Mouse (Mus musculus): ENCODE results near the gene Rfc3. TPM values are rescaled to one million over a fixed set of nuclear protein-coding genes. Genes with fewer than 3 reads are reported as not detected.
A peak's percentile ranks its signal among the peaks of the same experiment; 100 is the strongest.
"Not testable (repeated sequence)": the region's sequence is repeated elsewhere in the genome, so short reads cannot be mapped to it uniquely, and the experiment has no call there.

The Rfc3 gene
- polyA plus RNA-seq (2012; rRNA removed), result 23.7 and 28.4 TPM in 2 replicates

DNA sequence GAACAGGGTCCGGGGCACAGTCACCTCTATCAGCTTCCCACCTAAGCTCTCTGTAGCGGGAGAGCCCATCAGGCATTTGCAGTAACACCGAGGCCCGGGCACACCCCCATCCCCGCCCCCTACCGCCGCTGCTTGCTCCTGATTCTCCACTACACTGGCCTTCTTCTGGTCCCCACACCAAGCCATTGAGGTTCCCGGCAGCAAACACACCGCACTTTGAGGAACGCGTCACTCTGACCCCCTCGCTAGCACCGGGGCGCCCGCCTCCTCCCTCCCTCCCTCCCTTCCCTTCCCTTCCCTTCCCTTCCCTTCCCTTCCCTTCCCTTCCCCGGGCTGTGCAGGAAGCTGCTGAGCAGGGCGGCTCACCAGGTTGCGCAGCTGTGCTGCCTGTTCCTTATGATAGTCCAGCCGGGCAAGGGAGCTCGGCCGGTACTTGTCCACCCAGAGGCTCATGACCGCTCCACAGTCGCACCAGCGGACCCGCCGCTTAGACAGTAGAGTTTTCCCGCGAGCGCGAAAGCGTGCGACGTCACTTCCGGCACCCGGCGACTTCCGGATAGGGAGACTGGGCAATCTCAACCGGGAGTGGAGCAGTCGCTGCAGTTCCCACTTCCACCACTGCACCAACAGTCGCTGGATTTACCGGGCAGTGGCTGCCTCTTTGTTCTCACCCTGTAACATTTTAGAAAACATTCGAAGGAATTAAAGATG is at the start of gene Rfc3:
Rfc3 (minus strand) TSS at position 543 of the 711 bp plus-strand sequence.
- peak; percentile 94 for DNase-seq
- no peaks in the 10 kb centered on the region for H3K27me3 ChIP-seq (ENCODE audit: control insufficient read depth, insufficient read depth, low read length)
- peak within 1 kb of the TSS; percentile 99 for H3K4me3 ChIP-seq (ENCODE audit: control insufficient read depth, insufficient read depth, low read length)
- 0 out of 2 replicates have a peak, but pooled peaks cover 2% of the 10 kb centered on the region for H3K4me1 ChIP-seq (replicated peaks; ENCODE audit: control insufficient read depth, insufficient read depth, low read length)
- peaks cover 17% of the 10 kb centered on the region for H3K36me3 ChIP-seq (ENCODE audit: control insufficient read depth, insufficient read depth, low read length)
- H3K27ac ChIP-seq (ENCODE audit: control insufficient read depth, insufficient read depth, low read length), result no peak within 1 kb of the TSS
- TF ChIP-seq POLR2A (IDR thresholded peaks at IDR 0.05; ENCODE audit: control insufficient read depth, extremely low read depth, insufficient read depth, low read length, poor library complexity) (0 out of 2 replicates have a peak, but pooled peaks have one; percentile 52), CTCF (IDR thresholded peaks at IDR 0.05; ENCODE audit: borderline replicate concordance, control insufficient read depth, extremely low read depth, insufficient read depth, low read length, poor library complexity) (peak; percentile 73)
- WGBS, result under 1% methylated on average over 42 of the region's 42 CpGs

DNA sequence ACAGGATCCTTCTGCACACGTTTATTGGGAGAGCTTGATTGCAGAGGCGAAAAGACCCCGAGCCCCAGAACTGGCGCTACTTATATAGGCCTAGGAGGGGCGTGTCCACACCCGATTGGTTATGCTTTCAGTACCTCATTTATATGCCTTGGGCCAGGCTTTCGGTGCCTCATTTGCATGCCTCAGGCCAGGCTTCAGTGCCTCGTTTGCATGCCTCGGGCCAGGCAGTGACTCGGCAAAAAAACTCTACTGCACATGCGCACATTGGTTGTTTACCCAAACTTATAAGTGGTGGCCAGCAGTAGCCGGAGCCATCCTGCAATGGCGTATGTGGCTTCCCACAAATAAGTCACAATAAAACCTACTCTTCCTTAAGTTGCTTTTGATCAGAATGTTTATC is 42.6 kb upstream of the Rfc3 start:
- H3K4me3 ChIP-seq (ENCODE audit: control insufficient read depth, insufficient read depth, low read length); H3K27me3 ChIP-seq (ENCODE audit: control insufficient read depth, insufficient read depth, low read length); DNase-seq; H3K36me3 ChIP-seq (ENCODE audit: control insufficient read depth, insufficient read depth, low read length); H3K4me1 ChIP-seq (replicated peaks; ENCODE audit: control insufficient read depth, insufficient read depth, low read length); H3K27ac ChIP-seq (ENCODE audit: control insufficient read depth, insufficient read depth, low read length): not testable (repeated sequence)
- 96% methylated on average over 13 of the region's 13 CpGs for WGBS

DNA sequence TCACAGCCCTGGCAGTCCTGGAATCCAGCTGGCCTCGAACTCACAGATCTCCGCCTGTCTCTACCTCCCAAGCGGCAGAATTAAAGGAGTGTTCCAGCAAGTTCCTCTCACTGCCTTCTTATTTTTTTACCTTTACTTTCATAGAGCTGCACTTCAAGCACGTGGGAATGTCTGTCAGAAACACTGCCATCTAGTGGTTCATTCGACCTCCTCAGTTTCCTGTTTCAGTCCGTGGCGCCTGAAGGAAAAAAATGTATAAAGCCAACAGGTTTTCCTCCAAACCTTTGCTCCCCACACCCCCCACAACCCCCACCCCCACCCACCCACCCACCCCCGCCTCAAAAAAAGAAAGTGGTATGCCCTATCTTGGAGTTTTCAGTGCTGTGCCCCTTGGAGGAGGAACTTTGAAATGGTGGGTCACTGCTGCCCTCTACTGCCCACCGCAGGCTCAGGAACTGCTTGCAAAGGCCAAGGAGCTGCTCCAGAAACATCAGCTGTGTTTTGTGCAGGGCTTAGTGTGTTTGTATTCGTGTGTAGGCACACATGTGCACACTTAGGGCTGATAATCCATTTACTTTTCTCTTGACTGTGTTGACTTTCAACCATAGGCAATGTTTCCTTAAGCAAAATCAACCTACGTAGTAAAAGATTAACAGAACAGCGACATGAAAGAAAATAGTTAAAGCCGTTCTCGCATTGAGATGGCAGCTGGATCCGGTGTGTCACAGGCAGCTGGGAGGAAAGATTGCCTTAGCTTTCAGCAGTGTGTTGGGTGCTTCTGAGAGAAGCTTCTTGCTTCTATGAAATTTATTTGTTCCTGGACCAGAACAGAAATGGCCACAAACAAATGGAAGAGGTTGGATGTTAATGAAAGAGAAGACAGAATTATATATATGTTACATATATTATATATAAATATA is 35.8 kb upstream of the Rfc3 start:
- no peaks in the 10 kb centered on the region for H3K4me1 ChIP-seq (replicated peaks; ENCODE audit: control insufficient read depth, insufficient read depth, low read length)
- H3K27ac ChIP-seq (ENCODE audit: control insufficient read depth, insufficient read depth, low read length), result no peak overlapping the region
- no peaks in the 10 kb centered on the region for H3K36me3 ChIP-seq (ENCODE audit: control insufficient read depth, insufficient read depth, low read length)
- peak; percentile 77 for DNase-seq
- no peaks in the 10 kb centered on the region for H3K27me3 ChIP-seq (ENCODE audit: control insufficient read depth, insufficient read depth, low read length)
- no peak overlapping the region for H3K4me3 ChIP-seq (ENCODE audit: control insufficient read depth, insufficient read depth, low read length)
- WGBS, result 24% methylated on average over 15 of the region's 15 CpGs
- peak; percentile 52; the same call in 1 of the 2 replicates for TF ChIP-seq CTCF (IDR thresholded peaks at IDR 0.05; ENCODE audit: borderline replicate concordance, control insufficient read depth, extremely low read depth, insufficient read depth, low read length, poor library complexity)
- no peak for TF ChIP-seq POLR2A (IDR thresholded peaks at IDR 0.05; ENCODE audit: control insufficient read depth, extremely low read depth, insufficient read depth, low read length, poor library complexity)

DNA sequence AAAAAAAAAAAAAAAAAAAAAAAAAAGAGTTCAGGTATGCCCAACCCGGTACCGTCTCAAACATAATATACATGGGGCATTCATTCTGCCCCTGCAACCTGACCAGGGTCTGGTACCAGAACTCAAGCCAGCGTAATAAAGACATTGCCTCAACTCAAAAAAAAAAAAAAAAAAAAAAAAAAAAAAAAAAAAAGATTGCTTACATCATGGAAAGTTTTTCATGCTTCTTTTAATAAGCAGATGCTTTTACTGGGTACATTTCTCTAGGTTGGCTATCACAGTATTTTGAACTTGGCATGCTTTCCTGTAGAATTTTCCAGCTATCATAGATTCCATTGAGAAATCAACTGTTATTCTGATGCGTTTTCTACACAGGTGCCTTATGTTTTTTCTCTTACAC is 11.2 kb upstream of the Rfc3 start:
- no peaks in the 10 kb centered on the region for H3K27me3 ChIP-seq (ENCODE audit: control insufficient read depth, insufficient read depth, low read length)
- DNase-seq, result no peak

DNA sequence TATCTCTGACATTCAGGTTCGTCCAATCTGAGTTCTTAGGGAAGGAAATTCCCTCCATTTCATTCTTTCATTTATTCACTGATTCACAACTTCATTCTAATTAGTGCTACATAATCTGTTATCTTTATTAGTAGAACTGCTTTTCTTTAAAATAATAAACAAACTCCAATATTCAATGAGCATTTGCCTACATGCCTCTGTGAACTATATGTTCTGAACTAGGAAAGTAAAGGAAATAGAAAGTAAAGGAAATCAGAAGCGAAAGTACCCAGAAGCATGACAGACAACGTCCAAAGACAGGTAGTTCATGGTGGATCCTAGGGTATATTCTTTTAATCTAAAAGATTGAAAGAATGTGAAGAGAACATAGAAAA is 356 bp upstream of the Rfc3 start:
- Histone ChIP-seq H3K36me3 (ENCODE audit: control insufficient read depth, insufficient read depth, low read length) (peaks cover 12% of the 10 kb centered on the region), H3K27me3 (ENCODE audit: control insufficient read depth, insufficient read depth, low read length) (no peaks in the 10 kb centered on the region), H3K4me3 (ENCODE audit: control insufficient read depth, insufficient read depth, low read length) (no peak overlapping the region), H3K27ac (ENCODE audit: control insufficient read depth, insufficient read depth, low read length) (no peak overlapping the region), H3K4me1 (replicated peaks; ENCODE audit: control insufficient read depth, insufficient read depth, low read length) (0 out of 2 replicates have a peak, but pooled peaks cover 2% of the 10 kb centered on the region)
- 59% methylated on average over 3 of the region's 3 CpGs for WGBS
- no peak for TF ChIP-seq POLR2A (IDR thresholded peaks at IDR 0.05; ENCODE audit: control insufficient read depth, extremely low read depth, insufficient read depth, low read length, poor library complexity)
- TF ChIP-seq CTCF (IDR thresholded peaks at IDR 0.05; ENCODE audit: borderline replicate concordance, control insufficient read depth, extremely low read depth, insufficient read depth, low read length, poor library complexity), result no peak
- no peak for DNase-seq

More for the DNA sequence above, 11.2 kb upstream of the Rfc3 start:
- no peaks in the 10 kb centered on the region for H3K4me1 ChIP-seq (replicated peaks; ENCODE audit: control insufficient read depth, insufficient read depth, low read length)
- WGBS, result 97% methylated on average over 4 of the region's 4 CpGs
- TF ChIP-seq POLR2A (IDR thresholded peaks at IDR 0.05; ENCODE audit: control insufficient read depth, extremely low read depth, insufficient read depth, low read length, poor library complexity), result no peak
- TF ChIP-seq CTCF (IDR thresholded peaks at IDR 0.05; ENCODE audit: borderline replicate concordance, control insufficient read depth, extremely low read depth, insufficient read depth, low read length, poor library complexity), result no peak
- H3K27ac ChIP-seq (ENCODE audit: control insufficient read depth, insufficient read depth, low read length), result no peak overlapping the region
- no peaks in the 10 kb centered on the region for H3K36me3 ChIP-seq (ENCODE audit: control insufficient read depth, insufficient read depth, low read length)
- H3K4me3 ChIP-seq (ENCODE audit: control insufficient read depth, insufficient read depth, low read length), result no peak overlapping the region

DNA sequence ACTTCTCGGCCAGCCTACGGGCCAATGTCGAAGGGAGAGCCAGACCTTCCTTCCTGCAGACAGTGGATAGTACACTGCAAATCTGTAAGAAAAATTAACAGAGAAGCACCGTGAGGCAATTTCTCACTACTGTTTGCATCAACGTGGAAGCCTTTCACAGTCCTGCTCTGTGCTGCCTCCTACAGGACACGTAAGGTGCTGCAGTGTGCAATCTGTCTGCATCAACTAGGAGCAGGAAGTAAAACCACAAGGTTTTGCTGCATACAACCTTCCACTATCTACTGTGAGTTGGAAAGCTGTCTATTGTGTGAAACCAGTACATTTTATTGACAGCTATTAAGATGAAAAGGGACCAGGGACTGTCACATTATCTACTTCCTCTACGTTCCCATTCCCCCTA is 6.2 kb downstream of the Rfc3 start:
- TF ChIP-seq POLR2A (IDR thresholded peaks at IDR 0.05; ENCODE audit: control insufficient read depth, extremely low read depth, insufficient read depth, low read length, poor library complexity) (no peak), CTCF (IDR thresholded peaks at IDR 0.05; ENCODE audit: borderline replicate concordance, control insufficient read depth, extremely low read depth, insufficient read depth, low read length, poor library complexity) (no peak)
- Histone ChIP-seq H3K36me3 (ENCODE audit: control insufficient read depth, insufficient read depth, low read length) (peaks cover 53% of the 10 kb centered on the region), H3K4me1 (replicated peaks; ENCODE audit: control insufficient read depth, insufficient read depth, low read length) (no peaks in the 10 kb centered on the region), H3K4me3 (ENCODE audit: control insufficient read depth, insufficient read depth, low read length) (no peak overlapping the region), H3K27me3 (ENCODE audit: control insufficient read depth, insufficient read depth, low read length) (no peaks in the 10 kb centered on the region), H3K27ac (ENCODE audit: control insufficient read depth, insufficient read depth, low read length) (no peak overlapping the region)
- peak; percentile 29 for DNase-seq
- 94% methylated on average over 7 of the region's 7 CpGs for WGBS
